Mouse (Mus musculus) adrenal gland, postnatal 0 days (tissue): ENCODE results near the gene Olfr69. TPM values are rescaled to one million over a fixed set of nuclear protein-coding genes. Genes with fewer than 3 reads are reported as not detected.

Source experiments
- polyA plus RNA-seq: library from polyadenylated mRNA; unstranded; fragments of >200 nt; fragmentation: Nextera tagmentation; extraction: Ambion mirVana; gene quantifications from 2 replicates; pipeline ENCODE4 v1.2.1, GENCODE M21; 2015

Gene Olfr69
- not detected in 2 replicates for polyA plus RNA-seq

GRCm38 (mm10) chr7:103771494-103771893 is at the start of gene Olfr69:
Gene Olfr69 (minus strand): TSS chr7:103771594.

DNA sequence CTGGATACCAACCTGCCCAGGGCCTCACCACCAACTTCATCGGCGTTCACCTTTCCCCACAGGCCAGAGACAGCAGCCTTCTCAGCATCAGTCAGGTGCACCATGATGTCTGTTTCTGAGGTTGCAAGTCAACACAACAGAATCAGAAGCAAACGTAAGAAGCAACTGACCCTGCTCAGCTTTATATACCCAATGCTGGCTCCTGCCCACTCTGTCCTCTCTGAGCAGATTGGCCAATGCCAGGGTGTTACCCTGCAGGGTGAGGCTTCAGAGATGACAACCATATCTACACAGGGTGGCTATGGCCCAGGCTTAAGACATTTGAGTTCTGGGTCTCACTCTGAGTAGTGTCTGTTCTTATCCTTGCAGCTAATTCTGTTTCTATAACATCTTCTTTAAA is 42.4 kb upstream of the Olfr69 start, which contains the start of gene Hbb-bt:
Gene Hbb-bt, minus strand, starts transcription at position 231 of the 400 bp plus-strand sequence.

DNA sequence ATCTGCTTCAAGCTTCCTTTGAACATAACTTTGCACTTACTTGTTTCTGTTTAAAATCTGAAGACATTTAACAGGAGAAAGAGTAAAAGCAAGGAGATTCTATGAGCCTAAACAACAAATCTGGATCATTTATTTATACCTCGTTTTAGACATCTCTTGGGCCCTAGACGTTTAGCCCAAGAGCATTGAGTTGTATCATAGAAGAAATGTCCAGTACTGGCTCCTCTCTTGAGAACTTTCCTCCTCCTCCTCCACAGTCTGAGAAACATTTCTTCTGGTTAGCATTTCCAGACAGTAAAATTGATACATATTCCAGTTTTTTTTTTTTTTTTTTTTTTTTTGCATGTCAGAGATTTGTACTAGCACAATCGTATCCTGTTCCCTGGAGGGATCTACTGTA is 20.3 kb upstream of the Olfr69 start, which contains the start of gene Olfr67:
Gene Olfr67, minus strand, starts transcription at position 101 of the 400 bp plus-strand sequence.

GRCm38 (mm10) chr7:103779598-103779997 is 8.2 kb upstream of the Olfr69 start, which contains the start of gene Olfr68:
Gene Olfr68 (minus strand): TSS chr7:103779698.

DNA sequence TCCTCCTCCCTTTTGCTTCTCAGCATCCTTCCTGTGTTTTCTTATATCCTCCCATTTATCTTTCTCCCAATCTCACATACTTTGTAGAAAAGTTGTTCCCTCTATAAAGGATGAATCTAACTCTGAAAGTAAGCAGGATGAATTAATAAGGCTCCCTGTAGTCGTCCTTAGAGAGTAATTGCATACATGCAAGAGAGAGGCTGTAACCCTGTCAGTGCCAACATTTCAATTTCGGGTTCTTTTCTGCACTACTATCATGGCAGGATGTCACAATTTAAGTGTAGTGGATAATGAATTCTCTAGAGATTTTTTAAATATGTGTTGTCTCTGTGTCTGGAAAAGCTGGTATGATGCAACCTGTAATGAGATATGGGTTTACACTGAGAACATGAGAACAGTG is 14.2 kb downstream of the Olfr69 start, which contains the start of gene Olfr630:
Gene Olfr630, minus strand, starts transcription at position 101 of the 400 bp plus-strand sequence.

DNA sequence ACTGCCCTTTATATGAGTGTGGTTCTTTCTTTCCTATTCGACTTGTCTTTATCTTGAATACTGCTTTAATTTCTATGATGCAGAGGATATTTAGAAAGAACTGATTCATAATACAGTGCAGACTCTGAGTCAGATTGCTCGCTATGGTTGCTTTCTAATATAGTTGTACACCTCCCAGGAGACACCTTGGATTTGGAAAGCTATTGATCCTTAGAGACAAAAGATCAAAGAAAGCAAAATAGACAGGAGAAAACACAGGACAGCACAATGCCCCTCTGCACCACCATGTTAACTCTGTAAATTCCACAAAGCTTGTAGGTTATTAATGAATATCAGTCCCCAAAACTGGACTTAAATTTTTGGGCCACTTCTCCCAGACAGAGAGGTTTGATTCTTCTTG is 26.6 kb downstream of the Olfr69 start, which contains the start of gene Olfr629:
Gene Olfr629, minus strand, starts transcription at position 101 of the 400 bp plus-strand sequence.

DNA sequence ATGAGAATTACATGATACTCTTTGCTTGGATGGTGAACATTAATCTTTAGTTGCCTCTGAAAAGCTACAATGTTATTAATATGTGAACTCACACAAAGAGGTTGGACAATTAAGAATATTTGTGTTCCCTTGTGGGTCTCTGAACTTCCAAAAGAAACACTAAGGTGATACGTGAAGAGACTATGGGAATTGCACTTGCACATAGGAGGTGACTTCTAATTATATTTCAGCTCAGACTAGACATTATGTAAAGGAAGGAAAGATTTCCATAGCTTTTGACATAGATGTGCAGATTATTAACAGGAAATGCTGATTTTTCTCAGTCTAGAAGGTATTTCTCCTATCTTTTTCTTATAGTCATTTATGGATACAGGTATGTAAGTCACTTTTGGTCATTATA is 41.3 kb downstream of the Olfr69 start, which contains the start of gene Olfr628:
Gene Olfr628, plus strand, starts transcription at position 301 of the 400 bp plus-strand sequence.

Other genes starting within 250 kb of the Olfr69 start
- not detected in 2 replicates for gene Olfr612, start 228.9 kb downstream of the Olfr69 start, polyA plus RNA-seq
- not detected in 2 replicates for gene Olfr613, start 223.5 kb downstream of the Olfr69 start, polyA plus RNA-seq
- not detected in 2 replicates for gene Olfr615, start 215.5 kb downstream of the Olfr69 start, polyA plus RNA-seq
- gene Olfr616, start 202.5 kb downstream of the Olfr69 start, polyA plus RNA-seq: not detected in 2 replicates
- gene Olfr617, start 198.5 kb downstream of the Olfr69 start, polyA plus RNA-seq: not detected in 2 replicates
- not detected in 2 replicates for gene Olfr618, start 181.5 kb downstream of the Olfr69 start, polyA plus RNA-seq
- not detected in 2 replicates for gene Olfr619, start 171.0 kb downstream of the Olfr69 start, polyA plus RNA-seq
- not detected in 2 replicates for gene Olfr620, start 159.1 kb downstream of the Olfr69 start, polyA plus RNA-seq
- gene Olfr622, start 128.9 kb downstream of the Olfr69 start, polyA plus RNA-seq: not detected in 2 replicates
- not detected in 2 replicates for gene Olfr623, start 107.9 kb downstream of the Olfr69 start, polyA plus RNA-seq
- gene Olfr624, start 100.4 kb downstream of the Olfr69 start, polyA plus RNA-seq: 0.06 TPM in 1 of 2 replicates, not detected in the other
- not detected in 2 replicates for gene Olfr625-ps1, start 88.9 kb downstream of the Olfr69 start, polyA plus RNA-seq
- not detected in 2 replicates for gene Olfr243, start 56.9 kb downstream of the Olfr69 start, polyA plus RNA-seq
- not detected in 2 replicates for gene Olfr628, start 41.2 kb downstream of the Olfr69 start, polyA plus RNA-seq
- not detected in 2 replicates for gene Olfr629, start 26.7 kb downstream of the Olfr69 start, polyA plus RNA-seq
- not detected in 2 replicates for gene Olfr630, start 14.3 kb downstream of the Olfr69 start, polyA plus RNA-seq
- not detected in 2 replicates for gene Olfr68, start 8.1 kb upstream of the Olfr69 start, polyA plus RNA-seq
- not detected in 2 replicates for gene Olfr67, start 20.2 kb upstream of the Olfr69 start, polyA plus RNA-seq
- gene Hbb-bt, start 42.4 kb upstream of the Olfr69 start, polyA plus RNA-seq: 3,147 and 3,744 TPM in 2 replicates
- gene Hbb-bs, start 56.5 kb upstream of the Olfr69 start, polyA plus RNA-seq: 10,926 and 17,452 TPM in 2 replicates
- not detected in 2 replicates for gene Hbb-bh2, start 68.9 kb upstream of the Olfr69 start, polyA plus RNA-seq
- 0.39 TPM in 1 of 2 replicates, not detected in the other for gene Hbb-bh1, start 71.6 kb upstream of the Olfr69 start, polyA plus RNA-seq
- 2.0 and 5.8 TPM in 2 replicates for gene Hbb-y, start 81.6 kb upstream of the Olfr69 start, polyA plus RNA-seq
- not detected in 2 replicates for gene Olfr66, start 114.7 kb upstream of the Olfr69 start, polyA plus RNA-seq
- gene Olfr64, start 122.9 kb upstream of the Olfr69 start, polyA plus RNA-seq: not detected in 2 replicates
- gene Olfr65, start 131.9 kb upstream of the Olfr69 start, polyA plus RNA-seq: not detected in 2 replicates
- gene Olfr631, start 157.2 kb upstream of the Olfr69 start, polyA plus RNA-seq: not detected in 2 replicates
- not detected in 2 replicates for gene Olfr632, start 162.8 kb upstream of the Olfr69 start, polyA plus RNA-seq
- gene Olfr633, start 172.8 kb upstream of the Olfr69 start, polyA plus RNA-seq: not detected in 2 replicates
- not detected in 2 replicates for gene Olfr635, start 199.6 kb upstream of the Olfr69 start, polyA plus RNA-seq
- not detected in 2 replicates for gene Olfr638, start 227.2 kb upstream of the Olfr69 start, polyA plus RNA-seq
- gene Olfr639, start 245.7 kb upstream of the Olfr69 start, polyA plus RNA-seq: not detected in 2 replicates